Mouse (Mus musculus): ENCODE data around the gene H2afj. TPM values are rescaled to one million over a fixed set of nuclear protein-coding genes. Genes with fewer than 3 reads are reported as not detected.
A peak's percentile ranks its signal among the peaks of the same experiment; 100 is the strongest.

H2afj gene
- total RNA-seq, 2 experiments from 2014 or later: 28.3 to 33.9 TPM

GRCm38 (mm10) chr6:136828681-136829080 is 20.6 kb downstream of the H2afj start:
- intact Hi-C loops (cut with DNase I): no loop called here
- no peak for DNase-seq (ENCODE audit: low spot score)

GRCm38 (mm10) chr6:136831712-136832111 is 23.7 kb downstream of the H2afj start:
- intact Hi-C loops (cut with DNase I): no loop called here
- no peak for DNase-seq (ENCODE audit: low spot score)

GRCm38 (mm10) chr6:136835352-136835751 is 27.3 kb downstream of the H2afj start, which contains the start of gene Smco3:
TSS of gene Smco3 (minus strand) at chr6:136835452.
- no peak for DNase-seq (ENCODE audit: low spot score)
- intact Hi-C loops (cut with DNase I): no loop called here

GRCm38 (mm10) chr6:136837323-136837722 is 29.3 kb downstream of the H2afj start:
- intact Hi-C loops (cut with DNase I): no loop called here

GRCm38 (mm10) chr6:136844903-136845302 is 36.9 kb downstream of the H2afj start:
- intact Hi-C loops (cut with DNase I): no loop called here
- DNase-seq (ENCODE audit: low spot score): no peak

More at GRCm38 (mm10) chr6:136837323-136837722, 29.3 kb downstream of the H2afj start:
- no peak for DNase-seq (ENCODE audit: low spot score)

GRCm38 (mm10) chr6:136845706-136846480 is 37.8 kb downstream of the H2afj start:
- DNase-seq (ENCODE audit: low spot score): no peak
- intact Hi-C loops (cut with DNase I): no loop called here

GRCm38 (mm10) chr6:136847267-136847666 is 39.2 kb downstream of the H2afj start:
- DNase-seq (ENCODE audit: low spot score): no peak
- intact Hi-C loops (cut with DNase I): no loop called here

GRCm38 (mm10) chr6:136847790-136848189 is 39.7 kb downstream of the H2afj start:
- peak; percentile 20 for DNase-seq (ENCODE audit: low spot score)
- intact Hi-C loops (cut with DNase I): no loop called here

- no peak for DNase-seq (ENCODE audit: low spot score)
- intact Hi-C loops (cut with DNase I): no loop called here
Measured at GRCm38 (mm10) chr6:136848399-136848798, 40.4 kb downstream of the H2afj start.

GRCm38 (mm10) chr6:136848971-136849370 is 40.9 kb downstream of the H2afj start:
- DNase-seq (ENCODE audit: low spot score): no peak
- intact Hi-C loops (cut with DNase I): no loop called here

GRCm38 (mm10) chr6:136850267-136850666 is 42.2 kb downstream of the H2afj start:
- DNase-seq (ENCODE audit: low spot score): no peak
- intact Hi-C loops (cut with DNase I): no loop called here

- no peak for DNase-seq (ENCODE audit: low spot score)
- intact Hi-C loops (cut with DNase I): no loop called here
Measured at GRCm38 (mm10) chr6:136852348-136852747, 44.3 kb downstream of the H2afj start.

- DNase-seq (ENCODE audit: low spot score): no peak
- intact Hi-C loops (cut with DNase I): no loop called here
Measured at GRCm38 (mm10) chr6:136852762-136853161, 44.7 kb downstream of the H2afj start.

GRCm38 (mm10) chr6:136854361-136854781 is 46.3 kb downstream of the H2afj start:
- intact Hi-C loops (cut with DNase I): no loop called here

GRCm38 (mm10) chr6:136855183-136855582 is 47.1 kb downstream of the H2afj start:
- intact Hi-C loops (cut with DNase I): no loop called here
- no peak for DNase-seq (ENCODE audit: low spot score)

More at GRCm38 (mm10) chr6:136854361-136854781, 46.3 kb downstream of the H2afj start:
- DNase-seq (ENCODE audit: low spot score): no peak

- intact Hi-C loops (cut with DNase I): no loop called here
Measured at GRCm38 (mm10) chr6:136856071-136856636, 48.1 kb downstream of the H2afj start.

GRCm38 (mm10) chr6:136857186-136857872 is 49.3 kb downstream of the H2afj start, which contains the start of gene Art4:
TSS of gene Art4 (minus strand) at chr6:136857733.
- intact Hi-C loops (cut with DNase I): no loop called here
- DNase-seq (ENCODE audit: low spot score): peak; percentile 12

More at GRCm38 (mm10) chr6:136856071-136856636, 48.1 kb downstream of the H2afj start:
- DNase-seq (ENCODE audit: low spot score): no peak

- peak; percentile 40 for DNase-seq (ENCODE audit: low spot score)
- intact Hi-C loops (cut with DNase I): no loop called here
Measured at GRCm38 (mm10) chr6:136857873-136858260, 49.8 kb downstream of the H2afj start.

GRCm38 (mm10) chr6:136858420-136858819 is 50.4 kb downstream of the H2afj start:
- intact Hi-C loops (cut with DNase I): no loop called here
- no peak for DNase-seq (ENCODE audit: low spot score)

Data from heart, postnatal 25 days (tissue).